Mouse (Mus musculus): ENCODE results near the gene Cenps. TPM values are rescaled to one million over a fixed set of nuclear protein-coding genes. Genes with fewer than 3 reads are reported as not detected.

Cenps gene
- polyA plus RNA-seq, 1 experiment from 2014 or later, result 53.7 TPM

- Histone ChIP-seq H3K4me1 (ENCODE audit: control insufficient read depth, insufficient read depth, low read length) (no peaks in the 10 kb centered on the region), H3K27ac (replicated peaks; ENCODE audit: low read depth, low read length) (no peak overlapping the region), H3K36me3 (ENCODE audit: control insufficient read depth, insufficient read depth, low read length) (peaks cover 58% of the 10 kb centered on the region), H3K9me3 (ENCODE audit: control insufficient read depth, low read length) (no peaks in the 10 kb centered on the region; the same call in 1 of the 2 replicates), H3K4me3 (ENCODE audit: low read depth, low read length) (no peak overlapping the region), H3K9ac (ENCODE audit: low read length) (no peak overlapping the region), H3K27me3 (ENCODE audit: control insufficient read depth, insufficient read depth, low read length) (no peaks in the 10 kb centered on the region), H3K4me2 (ENCODE audit: low read depth, severe bottlenecking) (no peak overlapping the region)
- ATAC-seq (ENCODE audit: insufficient number of reproducible peaks, low FRiP score, low TSS enrichment, low read depth) (no peak), DNase-seq (ENCODE audit: low spot score) (no peak)
- WGBS, result 99% methylated on average over 7 of the region's 7 CpGs
These were observed 17.4 kb upstream of the Cenps start for GRCm38 (mm10) chr4:149154859-149155258.

DNA sequence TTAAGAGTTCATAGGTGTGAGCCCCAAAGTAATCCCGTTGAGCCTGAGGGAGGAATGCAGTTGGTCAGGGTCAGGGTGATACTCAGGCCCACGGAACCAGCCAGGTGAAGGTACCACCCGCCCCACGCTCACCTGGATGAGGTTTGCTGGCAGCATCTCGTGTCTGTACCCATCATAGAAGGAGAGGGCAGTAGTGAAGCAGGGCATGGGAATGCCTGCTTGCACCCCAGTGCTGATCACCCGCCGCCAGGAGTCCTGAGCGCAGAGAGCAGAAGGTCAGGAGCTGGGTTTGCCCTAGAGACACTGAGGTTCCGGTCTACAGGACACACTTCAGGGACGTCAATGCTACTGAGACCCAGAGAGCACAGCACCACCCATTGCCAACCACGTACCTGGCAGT lies 13.3 kb upstream of the Cenps start:
- Histone ChIP-seq H3K4me3 (ENCODE audit: low read depth, low read length) (no peak overlapping the region), H3K27ac (replicated peaks; ENCODE audit: low read depth, low read length) (no peak overlapping the region), H3K4me2 (ENCODE audit: low read depth, severe bottlenecking) (no peak overlapping the region), H3K4me1 (ENCODE audit: control insufficient read depth, insufficient read depth, low read length) (no peaks in the 10 kb centered on the region), H3K9me3 (ENCODE audit: control insufficient read depth, low read length) (no peaks in the 10 kb centered on the region; the same call in 1 of the 2 replicates), H3K36me3 (ENCODE audit: control insufficient read depth, insufficient read depth, low read length) (peaks cover 35% of the 10 kb centered on the region), H3K9ac (ENCODE audit: low read length) (no peak overlapping the region), H3K27me3 (ENCODE audit: control insufficient read depth, insufficient read depth, low read length) (no peaks in the 10 kb centered on the region)
- no peak for DNase-seq (ENCODE audit: low spot score)
- ATAC-seq (ENCODE audit: insufficient number of reproducible peaks, low FRiP score, low TSS enrichment, low read depth), result no peak
- WGBS, result 92% methylated on average over 11 of the region's 11 CpGs

DNA sequence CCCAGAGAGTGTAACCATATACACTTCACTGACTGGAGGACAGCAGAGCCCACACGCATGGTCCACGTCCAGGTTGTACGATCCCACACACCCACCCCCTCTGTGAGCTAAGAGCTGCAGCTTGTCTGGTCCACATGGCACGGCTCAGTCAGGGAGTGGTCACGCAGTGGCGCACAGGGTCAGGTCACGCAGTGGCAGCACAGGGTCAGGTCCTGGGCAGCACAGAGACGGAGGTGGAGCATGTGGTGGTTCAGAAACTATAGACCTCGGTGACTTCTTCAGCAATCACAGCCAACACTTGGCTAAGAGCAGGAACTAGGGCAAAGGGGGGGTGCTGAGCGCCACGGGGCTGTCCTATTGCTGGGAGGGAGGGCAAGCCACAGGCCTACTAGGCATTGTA lies 12.8 kb upstream of the Cenps start:
- DNase-seq (ENCODE audit: low spot score) (no peak), ATAC-seq (ENCODE audit: insufficient number of reproducible peaks, low FRiP score, low TSS enrichment, low read depth) (no peak)
- Histone ChIP-seq H3K9me3 (ENCODE audit: control insufficient read depth, low read length) (no peaks in the 10 kb centered on the region; the same call in 1 of the 2 replicates), H3K27me3 (ENCODE audit: control insufficient read depth, insufficient read depth, low read length) (no peaks in the 10 kb centered on the region), H3K36me3 (ENCODE audit: control insufficient read depth, insufficient read depth, low read length) (peaks cover 32% of the 10 kb centered on the region), H3K27ac (replicated peaks; ENCODE audit: low read depth, low read length) (no peak overlapping the region), H3K4me1 (ENCODE audit: control insufficient read depth, insufficient read depth, low read length) (no peaks in the 10 kb centered on the region), H3K9ac (ENCODE audit: low read length) (no peak overlapping the region), H3K4me2 (ENCODE audit: low read depth, severe bottlenecking) (no peak overlapping the region), H3K4me3 (ENCODE audit: low read depth, low read length) (no peak overlapping the region)
- WGBS, result 86% methylated on average over 11 of the region's 11 CpGs

- DNase-seq (ENCODE audit: low spot score) (no peak), ATAC-seq (ENCODE audit: insufficient number of reproducible peaks, low FRiP score, low TSS enrichment, low read depth) (no peak)
- peaks cover 26% of the 10 kb centered on the region for H3K36me3 ChIP-seq (ENCODE audit: control insufficient read depth, insufficient read depth, low read length)
- 77% methylated on average over 7 of the region's 7 CpGs for WGBS
- H3K4me1 ChIP-seq (ENCODE audit: control insufficient read depth, insufficient read depth, low read length), result no peaks in the 10 kb centered on the region
- H3K9me3 ChIP-seq (ENCODE audit: control insufficient read depth, low read length), result no peaks in the 10 kb centered on the region
- H3K27me3 ChIP-seq (ENCODE audit: control insufficient read depth, insufficient read depth, low read length), result no peaks in the 10 kb centered on the region
- H3K4me2 ChIP-seq (ENCODE audit: low read depth, severe bottlenecking), result no peak overlapping the region
- H3K27ac ChIP-seq (replicated peaks; ENCODE audit: low read depth, low read length), result no peak overlapping the region
- no peak overlapping the region for H3K9ac ChIP-seq (ENCODE audit: low read length)
- no peak overlapping the region for H3K4me3 ChIP-seq (ENCODE audit: low read depth, low read length)
These were observed 12.2 kb upstream of the Cenps start for GRCm38 (mm10) chr4:149149611-149150010.

- Histone ChIP-seq H3K4me1 (ENCODE audit: control insufficient read depth, insufficient read depth, low read length) (no peaks in the 10 kb centered on the region), H3K9ac (ENCODE audit: low read length) (no peak overlapping the region), H3K9me3 (ENCODE audit: control insufficient read depth, low read length) (no peaks in the 10 kb centered on the region), H3K27me3 (ENCODE audit: control insufficient read depth, insufficient read depth, low read length) (no peaks in the 10 kb centered on the region), H3K36me3 (ENCODE audit: control insufficient read depth, insufficient read depth, low read length) (peaks cover 25% of the 10 kb centered on the region), H3K4me2 (ENCODE audit: low read depth, severe bottlenecking) (no peak overlapping the region), H3K4me3 (ENCODE audit: low read depth, low read length) (no peak overlapping the region), H3K27ac (replicated peaks; ENCODE audit: low read depth, low read length) (no peak overlapping the region)
- WGBS, result 88% methylated on average over 9 of the region's 9 CpGs
- DNase-seq (ENCODE audit: low spot score) (no peak), ATAC-seq (ENCODE audit: insufficient number of reproducible peaks, low FRiP score, low TSS enrichment, low read depth) (no peak)
These were observed 11.8 kb upstream of the Cenps start for GRCm38 (mm10) chr4:149149196-149149595.

GRCm38 (mm10) chr4:149148084-149148483 lies 10.7 kb upstream of the Cenps start:
- Histone ChIP-seq H3K4me2 (ENCODE audit: low read depth, severe bottlenecking) (no peak overlapping the region), H3K9me3 (ENCODE audit: control insufficient read depth, low read length) (no peaks in the 10 kb centered on the region), H3K4me3 (ENCODE audit: low read depth, low read length) (no peak overlapping the region), H3K27ac (replicated peaks; ENCODE audit: low read depth, low read length) (no peak overlapping the region), H3K27me3 (ENCODE audit: control insufficient read depth, insufficient read depth, low read length) (no peaks in the 10 kb centered on the region), H3K9ac (ENCODE audit: low read length) (no peak overlapping the region), H3K4me1 (ENCODE audit: control insufficient read depth, insufficient read depth, low read length) (no peaks in the 10 kb centered on the region), H3K36me3 (ENCODE audit: control insufficient read depth, insufficient read depth, low read length) (peaks cover 18% of the 10 kb centered on the region)
- DNase-seq (ENCODE audit: low spot score) (no peak), ATAC-seq (ENCODE audit: insufficient number of reproducible peaks, low FRiP score, low TSS enrichment, low read depth) (no peak)
- WGBS, result 81% methylated on average over 4 of the region's 4 CpGs

GRCm38 (mm10) chr4:149147528-149147927 lies 10.1 kb upstream of the Cenps start:
- ATAC-seq (ENCODE audit: insufficient number of reproducible peaks, low FRiP score, low TSS enrichment, low read depth), result no peak
- Histone ChIP-seq H3K4me1 (ENCODE audit: control insufficient read depth, insufficient read depth, low read length) (no peaks in the 10 kb centered on the region), H3K4me3 (ENCODE audit: low read depth, low read length) (no peak overlapping the region), H3K36me3 (ENCODE audit: control insufficient read depth, insufficient read depth, low read length) (peaks cover 15% of the 10 kb centered on the region), H3K9ac (ENCODE audit: low read length) (no peak overlapping the region), H3K4me2 (ENCODE audit: low read depth, severe bottlenecking) (no peak overlapping the region), H3K27me3 (ENCODE audit: control insufficient read depth, insufficient read depth, low read length) (no peaks in the 10 kb centered on the region), H3K9me3 (ENCODE audit: control insufficient read depth, low read length) (no peaks in the 10 kb centered on the region), H3K27ac (replicated peaks; ENCODE audit: low read depth, low read length) (no peak overlapping the region)
- DNase-seq (ENCODE audit: low spot score), result no peak
- WGBS, result 83% methylated on average over 7 of the region's 7 CpGs

DNA sequence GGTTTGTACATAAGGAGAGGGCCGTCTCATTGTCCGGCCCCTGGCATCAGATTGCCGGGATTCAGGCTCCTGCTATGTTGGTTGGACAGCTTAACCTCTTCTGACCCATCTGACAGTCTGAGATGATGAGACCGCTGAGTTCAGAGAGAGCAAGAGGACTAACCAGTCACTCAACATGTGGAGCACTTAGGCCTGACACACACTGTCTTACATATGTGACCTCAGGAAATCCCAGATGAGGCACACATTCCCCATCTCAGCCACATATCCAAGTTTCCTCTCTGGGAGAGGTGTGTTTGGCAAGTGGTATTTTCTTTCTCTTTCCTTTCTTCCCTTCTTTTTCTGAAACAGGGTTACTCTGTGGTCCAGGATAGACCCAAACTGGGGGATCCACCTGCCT lies 7.7 kb upstream of the Cenps start:
- peaks cover under 1% of the 10 kb centered on the region; the same call in 1 of the 2 replicates for H3K36me3 ChIP-seq (ENCODE audit: control insufficient read depth, insufficient read depth, low read length)
- no peak for ATAC-seq (ENCODE audit: insufficient number of reproducible peaks, low FRiP score, low TSS enrichment, low read depth)
- no peak overlapping the region for H3K4me3 ChIP-seq (ENCODE audit: low read depth, low read length)
- 87% methylated on average over 4 of the region's 4 CpGs for WGBS
- H3K27ac ChIP-seq (replicated peaks; ENCODE audit: low read depth, low read length), result no peak overlapping the region
- no peak overlapping the region for H3K4me2 ChIP-seq (ENCODE audit: low read depth, severe bottlenecking)
- H3K4me1 ChIP-seq (ENCODE audit: control insufficient read depth, insufficient read depth, low read length), result no peaks in the 10 kb centered on the region
- no peaks in the 10 kb centered on the region for H3K27me3 ChIP-seq (ENCODE audit: control insufficient read depth, insufficient read depth, low read length)
- no peak for DNase-seq (ENCODE audit: low spot score)
- no peaks in the 10 kb centered on the region for H3K9me3 ChIP-seq (ENCODE audit: control insufficient read depth, low read length)
- H3K9ac ChIP-seq (ENCODE audit: low read length), result no peak overlapping the region

- no peaks in the 10 kb centered on the region for H3K9me3 ChIP-seq (ENCODE audit: control insufficient read depth, low read length)
- WGBS, result 9% methylated on average over 3 of the region's 3 CpGs
- no peak overlapping the region for H3K9ac ChIP-seq (ENCODE audit: low read length)
- no peak overlapping the region for H3K4me2 ChIP-seq (ENCODE audit: low read depth, severe bottlenecking)
- no peaks in the 10 kb centered on the region for H3K4me1 ChIP-seq (ENCODE audit: control insufficient read depth, insufficient read depth, low read length)
- H3K36me3 ChIP-seq (ENCODE audit: control insufficient read depth, insufficient read depth, low read length), result no peaks in the 10 kb centered on the region
- no peaks in the 10 kb centered on the region for H3K27me3 ChIP-seq (ENCODE audit: control insufficient read depth, insufficient read depth, low read length)
- ATAC-seq (ENCODE audit: insufficient number of reproducible peaks, low FRiP score, low TSS enrichment, low read depth) (peak; percentile 79), DNase-seq (ENCODE audit: low spot score) (peak; percentile 93)
- H3K4me3 ChIP-seq (ENCODE audit: low read depth, low read length), result no peak overlapping the region
- no peak overlapping the region for H3K27ac ChIP-seq (replicated peaks; ENCODE audit: low read depth, low read length)
These were observed 7.0 kb upstream of the Cenps start for GRCm38 (mm10) chr4:149144459-149144858.

Measured in limb, embryonic 11.5 days (tissue).